Mouse (Mus musculus) Muller cell, postnatal 12 days (primary cell): ENCODE measurements around the gene Nfia.

ENCODE experiments used
- DNase-seq: peaks from one replicate; pipeline ENCODE4 v3.0.0-alpha.2; 2015; ENCODE audit errors: inconsistent ontology term

The Nfia gene

DNA sequence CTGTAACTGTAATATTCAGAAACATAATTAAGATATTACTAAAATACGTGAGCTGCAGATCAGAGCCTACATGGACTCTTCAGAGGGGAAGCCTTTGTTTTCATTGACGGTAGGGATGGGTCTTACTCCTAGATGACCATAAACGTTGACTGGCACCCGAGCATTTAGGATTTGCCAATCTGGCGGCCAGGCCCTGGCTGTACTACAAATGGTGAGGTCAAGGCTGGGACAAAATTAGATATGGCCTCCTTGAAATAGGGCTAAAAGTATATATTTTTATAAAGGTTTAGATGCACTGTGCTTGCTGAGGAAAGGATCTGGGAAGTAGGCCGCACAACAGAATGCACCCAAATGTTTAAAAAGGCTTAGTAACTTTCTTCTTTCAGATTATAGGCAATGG is 10.0 kb downstream of the Nfia start:
- DNase-seq, result no peak

DNA sequence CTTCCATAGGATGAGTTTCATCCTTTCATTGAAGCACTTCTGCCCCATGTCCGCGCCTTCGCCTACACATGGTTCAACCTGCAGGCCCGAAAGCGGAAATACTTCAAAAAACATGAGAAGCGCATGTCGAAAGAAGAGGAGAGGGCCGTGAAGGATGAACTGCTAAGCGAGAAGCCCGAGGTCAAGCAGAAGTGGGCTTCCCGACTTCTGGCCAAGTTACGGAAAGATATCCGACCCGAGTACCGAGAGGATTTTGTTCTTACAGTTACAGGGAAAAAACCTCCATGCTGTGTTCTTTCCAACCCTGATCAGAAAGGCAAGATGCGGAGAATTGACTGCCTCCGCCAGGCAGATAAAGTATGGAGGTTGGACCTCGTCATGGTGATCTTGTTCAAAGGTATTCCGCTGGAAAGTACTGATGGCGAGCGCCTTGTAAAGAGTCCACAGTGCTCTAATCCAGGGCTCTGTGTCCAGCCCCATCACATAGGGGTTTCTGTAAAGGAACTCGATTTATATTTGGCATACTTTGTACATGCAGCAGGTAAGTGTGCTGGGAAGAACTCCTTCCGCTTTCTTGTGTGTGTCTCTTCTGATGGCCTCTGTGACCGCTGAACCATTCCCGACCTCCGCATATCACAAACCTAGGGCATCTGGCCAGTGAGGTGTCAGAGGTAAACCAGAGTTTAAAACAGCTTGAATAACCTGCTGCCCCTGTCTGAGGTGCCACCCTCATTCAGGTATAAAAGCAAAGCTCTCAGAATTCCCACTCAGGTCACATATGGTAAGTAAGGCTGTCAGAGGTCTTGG is 10.7 kb downstream of the Nfia start:
- DNase-seq, result no peak

DNA sequence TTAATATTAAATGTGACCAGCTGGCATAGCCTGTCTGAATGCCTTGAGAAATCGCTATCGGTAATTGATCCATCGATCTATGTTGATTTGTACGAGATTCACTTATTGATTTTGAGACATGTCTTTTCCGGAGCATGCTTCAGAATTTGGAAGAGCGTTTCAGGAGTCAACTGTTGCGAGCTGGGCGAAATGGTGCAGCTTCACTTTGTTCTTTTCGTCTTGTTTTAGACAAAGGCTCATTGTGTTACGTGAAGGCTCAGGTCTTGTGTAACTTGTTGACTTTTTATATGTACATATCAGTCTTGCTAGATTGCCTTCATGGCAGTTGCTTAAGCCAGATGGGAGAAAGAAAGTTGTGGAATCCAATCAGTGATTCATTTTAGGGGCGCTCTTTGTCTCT is 11.7 kb downstream of the Nfia start:
- DNase-seq, result no peak

DNA sequence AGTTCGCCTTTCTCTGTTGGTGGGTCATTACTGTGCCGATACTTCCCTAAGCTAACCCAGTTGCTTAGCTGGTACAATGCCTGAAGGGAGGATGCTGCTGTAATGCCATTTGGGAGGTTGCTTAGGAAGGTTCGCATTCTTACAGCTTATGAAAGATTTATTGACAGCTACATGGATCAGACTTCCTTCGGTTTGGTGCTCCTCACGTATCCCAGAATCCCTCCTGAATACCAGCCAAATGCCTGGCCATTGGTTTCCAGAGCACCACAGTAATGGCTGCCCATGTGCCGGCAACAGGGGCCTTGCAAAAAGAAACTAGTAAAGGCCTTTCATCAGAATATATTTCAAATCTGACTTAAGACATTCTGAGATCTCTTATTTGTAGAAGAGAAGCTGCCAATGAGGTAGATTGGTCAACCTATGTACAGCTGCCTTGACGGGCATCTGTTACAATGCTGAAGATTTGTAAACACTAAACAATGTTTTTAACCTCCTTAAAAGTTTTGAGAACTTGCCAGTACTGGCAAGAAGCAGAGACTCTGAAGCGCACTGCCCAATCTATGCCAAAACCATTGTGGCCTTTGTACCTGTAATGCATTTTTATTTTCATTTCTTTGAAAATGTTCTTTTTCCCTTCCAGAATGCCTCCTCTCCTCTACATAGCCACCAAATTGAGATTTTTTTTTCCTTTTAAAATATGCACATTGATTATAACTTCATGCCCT is 13.2 kb downstream of the Nfia start:
- no peak for DNase-seq

DNA sequence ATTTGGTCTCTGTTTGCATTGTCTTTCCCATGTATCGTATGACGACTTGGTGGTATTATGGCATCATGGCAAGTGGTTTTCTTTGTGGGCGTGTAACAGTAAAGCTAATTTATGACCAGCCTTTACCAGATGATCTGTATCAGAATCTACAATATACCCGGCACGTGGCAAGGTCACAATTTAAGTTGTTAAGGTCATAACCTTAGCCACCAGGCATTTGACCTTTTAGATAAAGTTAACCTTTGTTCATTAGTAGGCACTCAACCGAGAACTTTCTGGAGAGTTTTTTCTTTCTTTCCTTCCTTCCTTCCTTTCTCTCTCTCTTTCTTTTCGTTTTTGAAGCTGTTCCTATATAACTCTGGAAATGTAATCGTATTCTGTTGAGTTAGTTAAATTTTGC is 14.0 kb downstream of the Nfia start:
- no peak for DNase-seq

DNA sequence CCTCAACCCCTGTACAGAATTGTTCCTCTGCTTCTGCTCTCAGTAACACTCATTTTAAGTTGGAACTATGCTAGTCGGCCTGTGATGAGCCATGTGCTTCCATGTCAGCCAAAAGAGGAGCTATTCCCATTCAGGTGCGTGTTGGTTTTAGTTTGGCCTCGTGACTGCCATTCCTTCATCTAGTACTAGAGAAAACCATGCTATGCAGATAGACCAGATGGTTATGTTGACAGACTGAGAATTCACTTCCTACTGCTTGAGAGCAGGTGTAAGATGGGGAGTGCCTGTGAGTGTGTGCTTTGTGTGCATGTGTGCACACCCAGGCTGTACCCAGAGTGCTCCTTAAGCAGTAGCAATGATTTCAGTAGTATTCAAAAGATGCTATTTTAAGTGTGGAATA is 15.0 kb downstream of the Nfia start:
- DNase-seq, result no peak

DNA sequence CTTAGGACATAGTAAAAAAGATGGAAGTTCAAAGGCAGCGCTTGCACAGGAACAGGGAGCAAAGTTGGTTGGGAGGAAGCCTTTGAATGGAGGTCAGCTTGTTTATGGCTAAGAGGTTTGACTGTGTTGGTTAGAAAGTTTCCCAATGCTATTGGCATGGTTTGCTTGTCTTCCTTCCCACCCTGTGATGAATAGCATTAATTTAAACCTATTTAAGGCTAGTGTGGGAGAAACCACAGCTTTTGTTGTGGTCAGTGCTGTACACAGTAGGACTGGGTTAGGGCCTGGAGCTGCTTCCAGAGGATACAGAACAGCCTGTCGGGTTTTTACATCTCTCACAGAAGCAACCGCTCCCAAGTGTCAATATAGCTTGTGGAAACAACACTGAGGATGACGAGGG is 16.0 kb downstream of the Nfia start:
- no peak for DNase-seq

DNA sequence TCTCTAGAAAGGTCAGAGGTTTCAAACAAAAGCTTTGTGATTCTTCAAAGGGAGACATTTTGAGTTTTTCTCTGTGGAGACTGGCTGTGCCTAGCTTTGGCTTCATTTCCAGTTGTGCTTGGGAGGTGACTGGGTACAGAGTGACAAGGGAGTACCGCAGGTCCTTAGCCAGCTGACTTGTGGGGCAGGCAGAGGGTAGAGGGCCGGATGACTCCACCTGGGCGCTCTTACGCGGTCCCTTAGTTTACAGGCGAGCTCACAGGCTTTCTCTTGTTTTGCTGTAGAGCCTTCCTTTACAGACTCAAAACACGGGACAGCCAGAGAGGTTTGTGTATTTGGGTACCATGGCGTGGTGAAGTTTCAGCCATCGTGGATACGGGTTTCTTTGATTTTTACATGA is 21.4 kb downstream of the Nfia start:
- DNase-seq, result no peak

DNA sequence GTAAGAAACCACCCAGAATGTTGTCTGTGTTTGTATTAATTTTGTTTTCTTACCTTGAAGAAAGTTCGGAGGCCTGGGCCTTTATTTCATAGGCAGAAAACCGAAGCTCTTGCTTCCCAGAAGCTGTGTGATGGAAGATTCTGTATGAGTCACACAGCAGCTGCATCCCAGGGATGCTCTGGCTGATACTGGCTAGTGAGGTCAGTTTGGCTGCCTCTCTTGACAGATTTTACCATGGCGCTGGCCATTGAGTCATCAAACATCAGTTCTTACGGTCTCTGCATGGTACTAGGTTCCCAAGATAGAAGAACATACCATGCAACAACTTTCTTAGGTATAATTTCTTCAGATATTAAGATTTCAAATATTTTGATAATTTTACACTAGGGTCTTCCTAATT is 22.3 kb downstream of the Nfia start:
- DNase-seq, result peak; percentile 54

DNA sequence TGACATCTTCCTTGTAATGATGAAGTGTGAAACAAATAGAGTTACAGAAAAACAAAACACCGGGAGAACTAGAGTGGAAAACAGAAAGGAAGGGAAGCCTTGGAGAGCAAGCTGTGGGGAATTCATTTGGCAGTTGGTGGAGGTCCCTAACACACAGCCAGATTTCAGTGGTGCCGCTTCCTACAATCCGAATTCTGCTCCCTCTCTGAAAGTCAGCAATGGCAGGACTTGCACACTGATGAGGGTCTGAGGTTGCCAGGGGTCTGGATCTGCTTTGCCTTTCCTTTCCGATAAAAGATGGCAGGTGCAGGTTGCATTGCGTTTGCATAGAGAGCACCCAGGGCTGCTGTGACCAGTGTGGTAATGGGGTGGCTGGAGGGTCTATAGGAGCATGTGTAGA is 23.4 kb downstream of the Nfia start:
- no peak for DNase-seq

DNA sequence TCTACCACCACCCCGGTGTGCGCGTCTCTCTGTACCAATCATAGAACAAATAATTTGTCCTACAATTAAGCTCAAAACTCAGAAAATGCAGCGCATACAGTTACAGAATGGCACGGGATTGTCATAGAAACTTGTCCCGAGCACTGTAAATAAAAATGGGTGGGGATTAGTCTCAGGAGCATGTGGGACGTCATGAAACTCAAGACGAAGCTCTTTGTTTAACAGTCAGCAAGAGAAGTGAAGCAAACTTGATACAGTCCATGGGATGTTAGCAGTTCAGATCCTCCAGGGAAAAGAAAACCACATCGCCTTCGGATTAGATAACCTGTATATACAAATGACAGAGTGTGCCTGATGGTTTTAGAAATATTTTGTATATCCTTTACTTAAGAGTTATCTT is 24.0 kb downstream of the Nfia start:
- no peak for DNase-seq

DNA sequence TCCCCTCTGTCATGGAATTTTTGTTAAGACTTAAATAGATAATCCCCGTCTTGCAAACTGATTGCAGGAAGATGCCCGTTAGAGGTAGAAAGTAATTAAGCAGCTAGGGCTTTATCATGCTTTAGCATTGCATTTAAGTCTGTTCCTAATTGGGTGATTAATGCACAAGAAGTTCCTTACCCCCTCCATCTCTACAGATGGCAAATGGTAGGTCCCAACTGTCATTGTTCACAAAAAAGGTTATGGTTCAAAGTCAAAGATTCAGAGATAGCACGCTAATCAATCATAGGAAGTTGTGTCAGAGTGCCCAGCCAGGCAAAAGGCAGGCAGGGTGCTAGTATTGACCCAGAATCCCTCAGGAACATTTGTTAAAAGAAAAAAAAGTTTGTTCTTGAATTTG is 31.3 kb downstream of the Nfia start:
- no peak for DNase-seq

DNA sequence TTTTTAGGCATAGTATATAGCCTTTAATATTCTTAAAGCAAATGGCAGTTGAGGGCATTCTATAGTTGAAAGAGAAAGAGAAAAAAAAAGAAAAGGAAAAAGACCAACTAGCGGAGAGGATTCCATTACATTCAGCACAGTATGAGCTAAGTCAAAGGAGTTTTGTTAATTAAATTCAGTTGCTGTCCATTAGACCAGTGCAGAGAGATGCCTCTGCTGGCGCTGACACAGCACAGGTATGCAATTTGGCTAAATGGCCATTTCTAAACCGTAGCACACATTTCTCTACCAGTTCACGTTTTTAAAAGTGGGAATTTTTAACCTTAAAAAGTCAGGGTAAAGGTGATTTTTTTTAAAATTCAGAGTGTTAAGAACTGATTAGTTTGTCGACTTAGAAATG is 32.1 kb downstream of the Nfia start:
- DNase-seq, result no peak

DNA sequence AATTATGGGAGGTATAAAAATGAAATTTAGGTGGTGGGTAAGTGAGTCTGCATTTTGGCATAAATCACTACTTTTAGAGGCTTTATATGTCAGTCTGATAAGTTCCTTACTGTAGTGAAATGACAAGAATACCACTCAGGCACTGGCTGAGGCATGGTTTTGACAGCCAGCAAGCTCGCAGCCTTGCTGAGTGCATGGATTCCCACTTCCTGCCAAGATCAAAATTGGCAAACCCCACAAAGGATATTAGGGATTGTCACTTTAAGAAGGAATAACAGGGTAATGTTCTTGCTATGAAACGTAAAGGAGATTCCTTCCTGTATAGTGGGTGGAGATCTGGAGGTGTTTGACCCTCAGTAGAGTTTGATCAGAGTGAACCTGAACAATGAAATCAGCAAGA is 32.7 kb downstream of the Nfia start:
- peak; percentile 37 for DNase-seq

DNA sequence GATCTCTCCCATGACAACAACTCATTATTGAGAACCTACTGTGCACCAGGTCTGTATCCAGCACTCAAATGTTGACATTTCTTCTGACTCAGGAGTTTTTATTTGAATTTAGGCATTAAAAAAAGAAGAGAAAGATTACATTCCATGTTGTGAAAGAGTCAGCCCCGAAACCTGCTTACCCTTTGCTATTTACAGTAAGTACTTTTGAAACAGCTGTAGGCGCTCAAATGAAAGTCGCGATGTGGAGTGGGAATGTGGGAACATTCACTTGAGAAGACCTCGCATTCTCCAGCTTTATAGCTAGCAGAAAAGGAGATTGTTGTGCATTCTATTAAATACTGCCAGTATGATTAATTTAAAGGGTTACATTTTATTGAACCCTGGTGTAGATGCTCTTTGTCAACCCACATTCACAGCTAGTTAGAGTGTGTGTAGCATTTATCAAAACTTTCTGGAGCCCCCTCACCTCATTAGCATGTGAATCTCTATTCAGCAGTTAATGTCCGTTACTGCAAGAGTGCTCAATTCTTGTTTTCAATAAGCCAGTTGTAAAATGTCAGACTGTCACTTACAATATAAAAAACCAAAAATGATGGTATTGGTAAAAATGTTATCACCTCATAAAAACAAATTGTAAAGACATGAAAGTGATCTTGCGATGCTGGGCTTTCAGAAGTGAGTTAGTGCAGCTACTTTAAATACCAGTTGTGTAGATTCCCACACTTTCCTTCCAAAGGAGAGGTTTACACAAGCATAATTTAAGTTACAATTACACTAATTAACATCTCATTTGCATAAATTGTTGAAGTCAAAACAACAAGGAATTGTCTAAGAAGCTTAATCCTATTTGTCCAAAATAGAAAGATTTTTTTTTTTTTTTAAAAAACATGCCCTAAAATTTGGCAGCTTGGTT is 33.6 kb downstream of the Nfia start:
- no peak for DNase-seq

DNA sequence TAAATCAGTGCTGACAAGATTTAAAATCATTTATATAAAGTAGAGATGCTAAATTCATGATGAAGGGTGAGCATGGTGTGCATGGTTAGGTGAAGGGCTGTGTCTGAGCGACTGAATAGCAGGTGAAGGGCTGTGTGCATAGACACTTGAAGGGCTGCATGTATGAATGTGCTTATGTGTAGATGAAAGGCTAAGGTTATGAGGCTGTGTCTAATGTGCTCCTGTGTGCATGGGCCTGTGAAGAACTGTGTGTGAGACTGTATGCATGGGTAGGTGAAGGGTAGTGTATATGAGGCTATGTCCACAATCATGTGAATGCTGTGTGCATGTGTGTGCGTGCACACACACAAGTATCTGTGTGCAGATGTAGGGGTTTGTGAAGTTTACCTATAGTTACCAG is 34.4 kb downstream of the Nfia start:
- no peak for DNase-seq

DNA sequence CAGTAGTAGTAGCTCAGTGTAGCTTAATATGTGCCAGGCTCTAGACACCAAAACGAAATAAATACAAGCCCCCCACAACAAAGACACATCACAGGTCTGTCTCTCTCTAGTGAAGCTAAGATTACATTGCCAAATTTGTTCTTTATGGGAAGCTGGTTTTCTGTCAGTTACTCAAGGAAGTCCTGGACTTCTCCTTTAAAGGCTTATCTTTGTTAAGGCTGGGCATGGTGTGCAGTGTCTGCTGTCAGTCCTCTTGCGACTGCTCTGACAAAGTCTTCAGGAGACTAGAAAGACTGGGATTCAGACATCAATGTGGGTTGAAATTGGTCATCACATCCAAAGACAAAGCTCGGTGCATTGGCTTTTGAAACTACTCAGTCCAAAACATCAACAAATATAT is 36.4 kb downstream of the Nfia start:
- no peak for DNase-seq

DNA sequence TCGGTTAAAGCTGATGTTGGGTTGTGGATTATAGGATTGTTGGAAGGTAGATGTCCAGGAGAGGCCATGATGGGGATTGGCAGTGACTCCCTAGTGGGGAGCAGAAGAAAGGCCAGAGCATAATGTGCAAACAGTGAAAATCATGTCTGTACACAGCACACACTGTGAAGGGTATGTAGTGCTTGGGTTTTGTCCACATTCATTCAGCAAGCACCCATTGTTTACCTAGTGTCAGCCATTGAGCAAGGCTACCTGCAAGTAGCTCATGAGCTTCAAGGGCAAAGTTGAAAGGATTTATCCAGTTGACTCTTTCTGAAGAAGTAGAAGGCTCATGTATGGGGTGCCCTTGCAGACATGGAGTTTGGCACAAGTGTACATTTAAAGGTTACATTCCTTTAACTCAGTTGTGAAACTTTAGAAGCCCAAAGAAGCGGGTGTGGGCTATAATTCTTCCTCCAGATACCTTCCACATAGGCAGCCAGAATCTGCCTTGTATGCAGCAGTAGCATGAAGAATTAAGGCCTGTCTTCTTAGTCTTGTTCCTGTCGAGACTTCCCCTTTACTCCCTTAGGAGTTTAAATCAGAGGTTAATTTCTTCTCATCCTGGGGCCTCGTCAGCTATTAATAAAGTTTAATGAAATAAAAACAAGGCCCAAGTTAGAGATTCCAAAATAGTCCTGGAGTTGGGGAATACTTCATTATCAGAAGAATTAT is 37.2 kb downstream of the Nfia start:
- no peak for DNase-seq

DNA sequence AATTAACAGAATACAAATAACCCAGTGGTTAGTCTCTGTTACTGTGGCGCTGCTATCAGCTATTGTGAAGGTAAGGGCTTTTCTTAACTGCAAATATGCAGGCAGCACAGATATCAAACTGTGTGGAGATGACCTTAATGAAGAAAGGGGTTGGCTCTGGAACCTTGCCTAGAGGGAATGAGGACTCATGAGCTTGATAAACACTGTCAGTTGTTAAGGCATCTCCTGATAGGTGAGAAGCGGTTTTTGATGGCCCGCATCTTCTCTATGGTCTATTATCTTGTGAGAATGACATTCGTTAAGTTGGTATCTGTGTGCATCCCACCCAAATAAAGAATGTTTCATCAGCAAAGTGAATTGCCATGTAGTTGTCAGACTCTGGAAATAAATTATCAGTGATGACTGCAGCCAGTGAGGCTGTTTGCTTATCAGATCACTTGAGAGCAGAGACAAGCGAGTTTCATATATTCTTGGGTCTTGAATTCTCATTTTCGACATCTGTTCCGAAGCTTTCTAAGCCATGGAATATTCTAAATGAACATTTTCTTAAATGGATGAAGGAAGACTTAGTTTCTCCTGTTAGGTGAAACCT is 37.9 kb downstream of the Nfia start:
- no peak for DNase-seq

DNA sequence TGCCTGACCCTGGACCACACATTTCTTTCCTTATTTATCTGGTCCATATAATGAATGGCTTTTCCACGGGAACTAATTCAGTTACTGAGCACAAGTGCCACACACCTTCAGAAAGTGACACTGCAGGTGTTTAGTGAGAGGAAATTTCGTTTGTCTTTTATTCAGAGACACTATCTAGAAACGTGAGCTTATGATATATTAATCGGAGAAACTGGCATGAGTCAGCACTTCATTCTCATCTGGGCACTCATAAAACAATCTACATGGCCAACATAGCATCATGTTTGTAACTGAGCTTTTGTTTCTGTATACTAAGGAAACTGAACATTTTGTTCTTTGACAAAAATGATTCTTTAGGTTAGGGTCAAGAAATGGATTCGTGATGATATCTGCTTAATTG is 40.5 kb downstream of the Nfia start:
- DNase-seq, result no peak

DNA sequence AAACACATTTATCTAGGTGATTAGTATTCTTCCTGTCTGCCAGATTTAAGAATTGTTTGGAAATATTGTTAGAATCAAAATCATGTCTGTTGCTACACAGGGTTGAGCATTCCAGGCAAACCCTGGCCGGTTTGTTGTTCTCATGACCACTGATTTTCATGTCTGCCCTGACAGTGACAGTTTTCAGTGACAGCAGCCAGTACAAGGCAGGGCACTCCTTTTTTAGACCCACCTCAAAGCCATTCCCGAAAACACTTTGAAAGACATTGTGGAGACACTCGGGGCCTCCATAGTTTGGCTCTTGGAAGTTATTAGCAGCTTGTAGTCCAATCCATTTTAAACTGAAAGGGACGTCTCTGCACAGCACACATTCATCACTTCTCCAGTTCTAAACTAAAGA is 41.5 kb downstream of the Nfia start:
- no peak for DNase-seq
